Comparison of ENCODE assay signal across 18 mouse cellular contexts in genomic region chr17:12021326-12021725, GRCm38 (mm10).
"Had no signal": no experiment of that assay in that cellular context is flagged by ENCODE, and none has a peak within 500 bp of the region (broad histone marks: within the 10 kb centered on the region; RNA-seq: fewer than 3 reads in every experiment).

No protein-coding gene starts in this region.

- H3K4me1 ChIP-seq: megakaryocyte, embryonic 14.5 days; midbrain, embryonic 12.5 days; midbrain, embryonic 15.5 days; neural tube, embryonic 12.5 days; stomach, embryonic 15.5 days had no signal

- H3K4me2 ChIP-seq: lung, embryonic 14.5 days; midbrain, embryonic 12.5 days; midbrain, embryonic 15.5 days; neural tube, embryonic 12.5 days; stomach, embryonic 15.5 days had no signal

- H3K9ac ChIP-seq: liver, embryonic 14.5 days; lung, embryonic 14.5 days; midbrain, embryonic 12.5 days; midbrain, embryonic 15.5 days; neural tube, embryonic 12.5 days; stomach, embryonic 15.5 days had no signal

- H3K9me3 ChIP-seq: megakaryocyte, embryonic 14.5 days; stomach, embryonic 15.5 days had no signal

- H3K4me3 ChIP-seq: megakaryocyte, embryonic 14.5 days; midbrain, embryonic 12.5 days; midbrain, embryonic 15.5 days; neural tube, embryonic 12.5 days; stomach, embryonic 15.5 days had no signal

- DNase-seq: lung, adult 18-20 months; lung, embryonic 14.5 days; lung, postnatal 10 days; lung, postnatal 4 days; right cerebral cortex, adult 18-20 months; right cerebral cortex, postnatal 25 days; right cerebral cortex, postnatal 4 days; spleen, adult 18-20 months; thymus, adult 2 months; thymus, postnatal 25 days; thymus, postnatal 4 days had no signal

- H3K27me3 ChIP-seq: megakaryocyte, embryonic 14.5 days; midbrain, embryonic 12.5 days; midbrain, embryonic 15.5 days; neural tube, embryonic 12.5 days; stomach, embryonic 15.5 days had no signal

- H3K27ac ChIP-seq: liver, embryonic 14.5 days; midbrain, embryonic 12.5 days; midbrain, embryonic 15.5 days; neural tube, embryonic 12.5 days; stomach, embryonic 15.5 days; stomach, postnatal 0 days had no signal

- H3K36me3 ChIP-seq: midbrain, embryonic 12.5 days; midbrain, embryonic 15.5 days; neural tube, embryonic 12.5 days; stomach, embryonic 15.5 days had no signal

- ATAC-seq: midbrain, embryonic 15.5 days had no signal
